Mouse (Mus musculus): ENCODE measurements at regions not wholly inside any gene's neighbourhood (a gene's known extent, or its start where the extent isn't known, plus 50 kb on each side); places are given as distances from the start of the nearest gene placed in this dataset.
A peak's percentile ranks its signal among the peaks of the same experiment; 100 is the strongest.

DNA sequence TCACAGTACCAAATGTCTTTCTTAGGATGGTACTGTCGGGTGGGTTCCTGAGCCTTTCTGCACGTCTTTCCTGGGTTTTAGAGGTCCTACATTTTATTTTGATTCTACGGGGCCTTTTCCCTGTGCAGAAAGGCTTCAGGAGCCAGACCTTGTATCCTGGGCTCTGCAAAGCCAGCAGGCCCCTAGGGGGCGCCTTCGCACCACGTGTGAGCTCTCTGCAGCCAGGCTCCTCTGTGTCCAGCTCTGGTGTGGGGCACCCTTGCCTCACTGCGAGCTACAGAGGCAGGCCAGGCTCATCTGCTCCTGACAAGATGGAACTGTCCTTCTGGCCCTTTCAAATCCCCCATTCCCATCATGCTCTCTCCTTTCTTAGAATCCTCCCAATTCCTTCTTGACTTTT lies 53.3 kb upstream of the Usp3 start:
- peak; percentile 93 for DNase-seq (ENCODE audit: low spot score)

DNA sequence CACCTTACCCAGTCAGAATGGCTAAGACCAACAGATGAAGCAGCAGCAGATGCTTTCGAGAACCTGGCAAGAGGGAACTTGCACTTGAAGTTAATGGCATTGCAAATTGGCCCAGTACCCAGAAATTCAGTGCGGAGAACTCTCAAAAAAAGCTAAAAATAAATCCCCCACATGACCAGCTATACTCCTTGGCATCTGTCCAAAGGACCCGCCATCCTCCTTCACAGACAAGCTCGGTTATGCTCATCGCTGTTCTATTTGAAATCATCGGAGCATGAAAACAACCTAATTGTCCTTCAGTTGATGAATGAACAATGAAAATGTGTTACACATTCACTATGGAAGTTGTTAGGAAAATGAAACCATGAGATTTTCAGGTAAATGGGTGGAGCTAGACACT lies 58.4 kb upstream of the Usp3 start:
- no peak for DNase-seq (ENCODE audit: low spot score)

DNA sequence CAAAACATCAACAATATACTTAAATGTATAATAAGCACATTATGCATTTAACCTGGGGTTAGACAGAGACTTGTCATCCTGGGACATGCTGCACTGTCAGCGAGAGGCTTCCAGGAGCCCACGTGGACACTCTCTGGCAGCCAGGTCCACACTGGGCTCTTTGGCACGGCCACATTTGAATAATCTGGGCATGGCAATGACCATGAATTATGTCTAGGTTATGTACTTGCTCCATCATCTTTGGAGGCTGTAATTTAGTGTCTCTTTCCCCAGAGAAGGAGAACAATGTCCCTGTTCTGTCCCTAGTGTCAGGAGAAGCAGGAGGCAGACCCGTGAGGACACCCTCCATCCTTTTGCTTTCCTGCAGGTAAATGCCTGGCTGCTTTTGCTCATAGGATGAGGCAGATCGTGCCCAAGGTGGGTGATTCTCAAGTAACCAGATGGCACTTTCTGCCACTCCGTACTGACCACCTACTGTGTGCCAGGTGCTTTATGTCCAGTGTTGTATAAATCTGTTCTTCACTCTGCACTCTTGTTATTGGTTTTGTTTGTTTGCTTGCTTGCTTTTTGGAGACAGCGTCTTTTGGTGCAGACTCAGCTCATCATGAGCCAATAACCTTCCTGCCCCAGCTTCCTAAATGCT lies 56.2 kb upstream of the Car12 start:
- no peak for DNase-seq (ENCODE audit: low spot score)

DNA sequence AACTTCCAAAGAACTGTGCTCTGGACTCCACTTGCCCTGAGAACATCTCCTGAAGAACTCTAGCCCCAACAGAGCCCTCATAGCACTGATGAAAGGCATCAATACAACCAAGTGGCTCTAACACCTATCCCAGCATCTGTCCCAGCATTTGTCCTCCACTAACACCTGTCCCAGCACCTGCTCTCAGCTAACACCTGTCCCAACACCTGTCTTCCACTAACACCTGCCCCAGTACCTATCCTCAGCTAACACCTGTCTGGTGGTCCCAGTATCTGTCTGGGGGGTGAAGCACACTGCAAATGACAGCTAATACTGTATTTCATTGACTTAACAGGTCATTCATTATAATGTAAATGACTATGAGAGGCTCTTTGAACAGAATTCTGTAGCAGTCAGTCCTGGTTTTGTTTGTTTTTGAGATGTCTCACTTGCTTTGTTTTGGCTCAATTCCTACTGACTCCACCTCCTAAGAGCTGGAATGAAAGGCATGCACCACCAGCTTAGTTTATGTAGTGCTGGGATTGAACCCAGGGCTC lies 54.7 kb upstream of the Car12 start:
- no peak for DNase-seq (ENCODE audit: low spot score)

DNA sequence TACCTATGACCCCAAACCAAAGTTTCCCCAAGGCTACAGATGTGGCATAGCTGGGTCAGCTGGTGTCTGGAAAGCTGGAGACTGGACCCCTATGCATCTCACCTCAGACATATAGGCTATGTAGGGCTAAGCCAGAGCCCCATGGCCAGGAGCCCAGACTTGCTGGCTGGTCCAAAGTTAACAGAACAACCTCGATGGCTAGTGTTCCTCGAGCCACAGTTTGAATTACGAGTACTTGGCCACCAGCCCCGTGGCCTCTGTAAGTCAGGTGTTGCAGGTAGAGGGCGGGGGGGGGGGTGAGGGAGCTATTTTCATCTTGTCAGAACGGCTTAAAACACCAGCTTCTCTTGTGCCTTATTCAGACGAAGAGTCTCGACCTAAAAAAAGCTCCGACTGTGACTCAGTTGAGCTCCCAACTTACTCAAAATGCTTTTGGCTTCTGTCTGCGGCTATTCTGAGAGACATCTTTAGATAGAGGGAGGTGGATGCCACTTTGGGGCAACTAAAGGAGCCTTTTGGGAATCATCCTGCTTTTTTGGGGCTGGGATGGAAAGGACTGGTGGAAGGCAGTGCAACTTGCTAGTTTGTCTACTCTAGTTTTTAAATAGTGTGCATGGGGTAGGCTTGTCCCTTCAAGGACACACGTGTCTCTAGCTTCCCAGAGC lies 53.6 kb upstream of the Car12 start:
- DNase-seq (ENCODE audit: low spot score) = no peak

DNA sequence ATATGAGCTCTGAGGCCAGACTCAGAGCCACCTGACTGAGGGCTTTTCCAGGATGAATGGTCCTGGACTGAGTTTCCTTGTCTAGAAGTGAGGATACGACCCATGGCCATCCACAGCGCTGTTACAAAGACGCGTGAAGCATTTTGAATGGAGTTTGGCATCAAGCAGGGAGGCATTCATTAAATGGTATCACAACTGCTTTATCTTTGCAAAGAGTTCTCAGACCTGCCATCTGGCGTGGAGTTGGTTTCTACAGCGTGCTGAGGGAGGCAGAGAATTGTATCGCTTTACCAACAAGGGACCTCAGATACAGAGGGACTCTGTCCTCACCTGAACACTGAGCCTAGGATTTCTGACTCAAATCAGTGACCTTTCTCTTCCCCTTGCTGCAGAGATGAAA lies 51.9 kb upstream of the Car12 start:
- no peak for DNase-seq (ENCODE audit: low spot score)

DNA sequence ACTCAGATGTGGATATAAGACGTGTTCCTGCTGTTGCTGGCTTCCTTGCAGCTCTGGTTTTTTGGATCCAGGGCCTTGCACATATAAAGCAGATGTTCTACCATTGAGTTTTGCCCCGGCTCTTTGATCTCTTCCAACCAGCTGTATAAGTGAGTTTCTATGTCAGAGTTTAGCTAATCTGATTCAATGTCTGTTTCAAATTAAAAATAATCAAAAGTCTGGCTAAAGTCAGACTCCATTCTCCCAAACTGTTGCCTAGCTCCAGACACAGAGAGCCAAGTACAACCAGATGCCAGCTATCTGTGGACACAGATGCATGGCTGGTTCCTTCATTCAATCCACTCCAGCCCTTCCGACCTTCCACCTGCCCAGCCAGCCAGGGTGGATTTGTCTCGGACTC lies 51.0 kb upstream of the Car12 start:
- DNase-seq (ENCODE audit: low spot score) = no peak
